Mouse (Mus musculus): ENCODE data around the gene Nop53.

DNA sequence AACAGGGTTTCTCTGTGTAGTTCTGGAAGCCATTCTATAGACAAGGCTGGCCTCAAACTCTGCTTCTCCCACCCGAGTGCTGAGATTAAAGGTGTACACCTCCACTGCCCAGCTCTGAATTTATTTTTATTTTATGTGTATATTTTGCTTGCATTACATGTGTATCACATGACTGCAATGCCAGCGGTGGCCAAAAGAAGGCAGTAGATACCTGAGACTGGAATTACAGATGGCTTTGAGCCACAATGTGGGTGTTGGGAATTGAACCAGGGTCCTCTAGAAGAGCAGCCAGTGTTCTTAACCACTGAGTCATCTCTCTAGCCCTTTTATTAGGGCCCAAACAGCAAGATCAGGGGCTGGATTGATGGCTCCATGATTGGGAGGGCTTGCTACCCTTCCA, 15.3 kb downstream of the Nop53 start:
- TF ChIP-seq CTCF (IDR thresholded peaks at IDR 0.05; ENCODE audit: control insufficient read depth, insufficient read depth, insufficient replicate concordance, low read depth, low read length) (no peak), POLR2A (IDR thresholded peaks at IDR 0.05; ENCODE audit: control insufficient read depth, low read depth, low read length) (no peak)
